Mouse (Mus musculus): Measurements from ENCODE around the gene Tmem131.

DNA sequence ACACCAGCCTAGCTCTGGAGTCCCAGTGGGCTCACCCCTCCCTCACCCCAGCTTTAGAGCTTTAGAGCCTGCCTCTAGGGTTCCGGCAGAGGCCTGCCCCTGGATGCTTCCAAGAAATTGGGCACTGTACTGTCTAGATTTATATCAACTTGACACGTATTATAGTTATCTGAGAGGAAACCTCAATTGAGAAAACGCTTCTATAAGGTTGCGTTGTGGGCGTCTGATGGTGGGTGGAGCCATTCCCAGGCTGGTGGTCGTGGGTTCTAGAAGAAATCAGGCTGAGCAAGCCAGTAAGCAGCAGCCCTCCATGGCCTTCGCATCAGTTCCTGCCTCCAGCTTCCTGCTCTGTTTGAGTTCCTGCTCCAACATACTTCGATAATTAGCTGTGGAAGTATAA lies 182.4 kb downstream of the Tmem131 start:
- TF ChIP-seq GATA1 (IDR thresholded peaks at IDR 0.05; ENCODE audit: borderline replicate concordance, low read length), result no peak
- no peak for TF ChIP-seq FLI1 (IDR thresholded peaks at IDR 0.05; ENCODE audit: low read length)
